Mouse (Mus musculus) left cerebral cortex, postnatal 10 days (tissue): Measurements from ENCODE around the gene Smad6. TPM values are rescaled to one million over a fixed set of nuclear protein-coding genes. Genes with fewer than 3 reads are reported as not detected.

Experiments
- total RNA-seq, 2 experiments: library from RNA; stranded (reverse); gene quantifications; 2 replicates each; pipeline ENCODE4 v1.2.3; 2021

Gene Smad6
- total RNA-seq, 2 experiments from 2014 or later: 1.6 to 2.0 TPM

Other genes starting within 250 kb of the Smad6 start
- not detected for gene Lctl, start 95.1 kb upstream of the Smad6 start, total RNA-seq
- gene Zwilch, start 151.0 kb upstream of the Smad6 start, total RNA-seq: 1 to 10 TPM; 5.1 to 7.1 TPM
- 100 to 1,000 TPM; 554 to 592 TPM for gene Rpl4, start 151.3 kb upstream of the Smad6 start, total RNA-seq
- 10 to 100 TPM; 19.3 to 19.9 TPM for gene Snapc5, start 157.2 kb upstream of the Smad6 start, total RNA-seq
- gene Uchl4, start 213.1 kb upstream of the Smad6 start, total RNA-seq: 1 to 10 TPM; 4.0 to 4.3 TPM
- gene Map2k1, start 231.6 kb upstream of the Smad6 start, total RNA-seq: 100 to 1,000 TPM; 155 to 165 TPM